Mouse (Mus musculus) adipose tissue, adult 10 weeks (tissue): ENCODE results near the gene Atp2a3. TPM values are rescaled to one million over a fixed set of nuclear protein-coding genes. Genes with fewer than 3 reads are reported as not detected.

ENCODE experiments used
- polyA plus RNA-seq: library from polyadenylated mRNA; stranded (reverse); fragments of 350-450 nt; fragmentation: Illumina TruSeq; extraction: RNeasy Lipid Tissue Mini Kit (QIAGEN cat#74804); gene quantifications from one replicate; pipeline ENCODE4 v1.2.3, GENCODE M21; 2014; ENCODE audit warnings: low read depth, low replicate concordance

Atp2a3 gene
- 15.2 TPM for polyA plus RNA-seq

GRCm38 (mm10) chr11:72961072-72961980, at the start of gene Atp2a3:
Atp2a3 (plus strand) TSS chr11:72961169.

GRCm38 (mm10) chr11:72998771-72999170, 37.8 kb downstream of the Atp2a3 start, which contains the start of gene P2rx1:
P2rx1 (plus strand) TSS chr11:72999103.

GRCm38 (mm10) chr11:73018471-73019146, 57.6 kb downstream of the Atp2a3 start, which contains the start of gene Camkk1:
Camkk1 (plus strand) TSS chr11:73019008.

Other genes starting within 250 kb of the Atp2a3 start
- 12.0 TPM for gene Cyb5d2, start 165.0 kb upstream of the Atp2a3 start, polyA plus RNA-seq
- gene Zzef1, start 164.9 kb upstream of the Atp2a3 start, polyA plus RNA-seq: 21.9 TPM
- gene P2rx1, start 37.9 kb downstream of the Atp2a3 start, polyA plus RNA-seq: 2.7 TPM
- 5.9 TPM for gene Camkk1, start 57.8 kb downstream of the Atp2a3 start, polyA plus RNA-seq
- gene Ncbp3, start 86.6 kb downstream of the Atp2a3 start, polyA plus RNA-seq: 5.2 TPM
- 9.3 TPM for gene Itgae, start 129.4 kb downstream of the Atp2a3 start, polyA plus RNA-seq
- 10.4 TPM for gene Haspin, start 177.1 kb downstream of the Atp2a3 start, polyA plus RNA-seq
- 1.6 TPM for gene P2rx5, start 199.3 kb downstream of the Atp2a3 start, polyA plus RNA-seq
- gene Emc6, start 215.9 kb downstream of the Atp2a3 start, polyA plus RNA-seq: 44.9 TPM
- gene Tax1bp3, start 215.9 kb downstream of the Atp2a3 start, polyA plus RNA-seq: 64.3 TPM
- 20.0 TPM for gene Ctns, start 237.9 kb downstream of the Atp2a3 start, polyA plus RNA-seq
- gene Shpk, start 238.3 kb downstream of the Atp2a3 start, polyA plus RNA-seq: 11.0 TPM